Mouse (Mus musculus): ENCODE results near the gene Ehbp1. TPM values are rescaled to one million over a fixed set of nuclear protein-coding genes. Genes with fewer than 3 reads are reported as not detected.

Gene Ehbp1
- total and polyA plus RNA-seq, 3 experiments = 2.5 to 4.0 (median 3.1) TPM

GRCm38 (mm10) chr11:22050864-22051263, 291.2 kb downstream of the Ehbp1 start:
- Histone ChIP-seq H3K27me3 (replicated peaks) (no peaks in the 10 kb centered on the region), H3K9me3 (replicated peaks; ENCODE audit: low read length) (no peaks in the 10 kb centered on the region), H3K4me2 (ENCODE audit: insufficient read depth, low read depth, poor library complexity, severe bottlenecking) (no peak overlapping the region), H3K4me3 (replicated peaks in 1 of 3; ENCODE audit: low read depth in 2 of 3, low read length in 2 of 3, poor library complexity in 1 of 3) (no peak overlapping the region), H3K27ac (ENCODE audit: insufficient read depth, low read depth) (no peak overlapping the region), H3K79me2 (replicated peaks; ENCODE audit: control insufficient read depth, extremely low read depth, insufficient read depth, poor library complexity, severe bottlenecking) (no peaks in the 10 kb centered on the region), H3K4me1 (ENCODE audit: control insufficient read depth in 1 of 2, insufficient read depth in 2 of 2) (no peaks in the 10 kb centered on the region), H3K36me3 (replicated peaks in 1 of 2; ENCODE audit: control insufficient read depth in 1 of 2, insufficient read depth in 1 of 2, low read length in 1 of 2) (peaks cover 0 to 3% of the 10 kb centered on the region in 2 experiments), H3K9ac (ENCODE audit: insufficient read depth, low read depth) (no peak overlapping the region)
- in situ Hi-C loops (cut with MboI; ENCODE audit: low pct_ligation_motif_present, low pct_unique_long_range_greater_than_20kb, low sequenced_read_pairs) = no loop called here
- TF ChIP-seq BHLHE40 (IDR thresholded peaks at IDR 0.05; ENCODE audit: low read depth, low read length) (0 out of 2 replicates have a peak, but pooled peaks have one; percentile 12), CTCF (conservative IDR thresholded peaks at IDR 0.05 in 1 of 2, IDR thresholded peaks at IDR 0.05 in 1 of 2; ENCODE audit: low read depth in 2 of 2, low read length in 2 of 2) (no peak)
- dilution Hi-C loops (cut with MboI; ENCODE audit: extremely low pct_ligation_motif_present, extremely low pct_unique_long_range_greater_than_20kb, low sequenced_read_pairs) = no loop called here
- no peak for DNase-seq (ENCODE audit: extremely low read depth)

GRCm38 (mm10) chr11:22039854-22040426, 302.2 kb downstream of the Ehbp1 start:
- dilution Hi-C loops (cut with MboI; ENCODE audit: extremely low pct_ligation_motif_present, extremely low pct_unique_long_range_greater_than_20kb, low sequenced_read_pairs) = no loop called here
- no peak overlapping the region for H3K4me2 ChIP-seq (ENCODE audit: insufficient read depth, low read depth, poor library complexity, severe bottlenecking)

GRCm38 (mm10) chr11:22034564-22035105, 307.5 kb downstream of the Ehbp1 start:
- dilution Hi-C loops (cut with MboI; ENCODE audit: extremely low pct_ligation_motif_present, extremely low pct_unique_long_range_greater_than_20kb, low sequenced_read_pairs) (no loop called here), in situ Hi-C loops (cut with MboI; ENCODE audit: low pct_ligation_motif_present, low pct_unique_long_range_greater_than_20kb, low sequenced_read_pairs) (no loop called here)
- Histone ChIP-seq H3K27ac (ENCODE audit: insufficient read depth, low read depth) (no peak overlapping the region), H3K9me3 (replicated peaks; ENCODE audit: low read length) (no peaks in the 10 kb centered on the region), H3K79me2 (replicated peaks; ENCODE audit: control insufficient read depth, extremely low read depth, insufficient read depth, poor library complexity, severe bottlenecking) (no peaks in the 10 kb centered on the region), H3K4me2 (ENCODE audit: insufficient read depth, low read depth, poor library complexity, severe bottlenecking) (no peak overlapping the region), H3K4me1 (ENCODE audit: control insufficient read depth in 1 of 2, insufficient read depth in 2 of 2) (no peaks in the 10 kb centered on the region), H3K9ac (ENCODE audit: insufficient read depth, low read depth) (no peak overlapping the region), H3K27me3 (replicated peaks) (no peaks in the 10 kb centered on the region), H3K36me3 (replicated peaks in 1 of 2; ENCODE audit: control insufficient read depth in 1 of 2, insufficient read depth in 1 of 2, low read length in 1 of 2) (no peaks in the 10 kb centered on the region), H3K4me3 (replicated peaks in 1 of 3; ENCODE audit: low read depth in 2 of 3, low read length in 2 of 3, poor library complexity in 1 of 3) (no peak overlapping the region)
- DNase-seq (ENCODE audit: extremely low read depth) = no peak
- TF ChIP-seq MAX (IDR thresholded peaks at IDR 0.05; ENCODE audit: low read length) = no peak
- TF ChIP-seq USF2 (conservative IDR thresholded peaks at IDR 0.05; ENCODE audit: low read depth, low read length) = no peak
- TF ChIP-seq POLR2AphosphoS2 (IDR thresholded peaks at IDR 0.05; ENCODE audit: low read depth, low read length) = no peak
- TF ChIP-seq SIN3A (IDR thresholded peaks at IDR 0.05; ENCODE audit: low read length) = no peak
- TF ChIP-seq TCF12 (IDR thresholded peaks at IDR 0.05; ENCODE audit: low read depth, low read length) = no peak
- no peak for TF ChIP-seq UBTF (IDR thresholded peaks at IDR 0.05; ENCODE audit: low read depth, low read length)
- TF ChIP-seq NRF1 (IDR thresholded peaks at IDR 0.05; ENCODE audit: low read depth, low read length) = no peak
- TF ChIP-seq ZMIZ1 (IDR thresholded peaks at IDR 0.05; ENCODE audit: low read depth, low read length) = no peak
- TF ChIP-seq ZNF384 (IDR thresholded peaks at IDR 0.05; ENCODE audit: low read depth, low read length) = no peak
- no peak for TF ChIP-seq ETS1 (conservative IDR thresholded peaks at IDR 0.05; ENCODE audit: low read depth, low read length)
- no peak for TF ChIP-seq USF1 (IDR thresholded peaks at IDR 0.05; ENCODE audit: low read depth, low read length)
- TF ChIP-seq MYC (IDR thresholded peaks at IDR 0.05; ENCODE audit: low read depth, low read length) = no peak
- no peak for TF ChIP-seq ZKSCAN1 (IDR thresholded peaks at IDR 0.05; ENCODE audit: borderline replicate concordance, low read depth, low read length)
- TF ChIP-seq GABPA (IDR thresholded peaks at IDR 0.05; ENCODE audit: insufficient replicate concordance, low read depth, low read length) = no peak
- no peak for TF ChIP-seq BHLHE40 (IDR thresholded peaks at IDR 0.05; ENCODE audit: low read depth, low read length)
- TF ChIP-seq CHD2 (IDR thresholded peaks at IDR 0.05; ENCODE audit: low read length) = no peak
- TF ChIP-seq IRF4 (IDR thresholded peaks at IDR 0.05; ENCODE audit: low read depth, low read length) = no peak
- TF ChIP-seq ZC3H11A (IDR thresholded peaks at IDR 0.05; ENCODE audit: low read depth, low read length) = no peak
- no peak for TF ChIP-seq JUND (conservative IDR thresholded peaks at IDR 0.05; ENCODE audit: low read depth, low read length)

More at GRCm38 (mm10) chr11:22039854-22040426, 302.2 kb downstream of the Ehbp1 start:
- Histone ChIP-seq H3K36me3 (replicated peaks in 1 of 2; ENCODE audit: control insufficient read depth in 1 of 2, insufficient read depth in 1 of 2, low read length in 1 of 2) (no peaks in the 10 kb centered on the region), H3K9me3 (replicated peaks; ENCODE audit: low read length) (no peaks in the 10 kb centered on the region), H3K4me1 (ENCODE audit: control insufficient read depth in 1 of 2, insufficient read depth in 2 of 2) (no peaks in the 10 kb centered on the region), H3K9ac (ENCODE audit: insufficient read depth, low read depth) (no peak overlapping the region), H3K27me3 (replicated peaks) (no peaks in the 10 kb centered on the region), H3K27ac (ENCODE audit: insufficient read depth, low read depth) (no peak overlapping the region), H3K79me2 (replicated peaks; ENCODE audit: control insufficient read depth, extremely low read depth, insufficient read depth, poor library complexity, severe bottlenecking) (no peaks in the 10 kb centered on the region), H3K4me3 (replicated peaks in 1 of 3; ENCODE audit: low read depth in 2 of 3, low read length in 2 of 3, poor library complexity in 1 of 3) (no peak overlapping the region)
- TF ChIP-seq ZMIZ1 (IDR thresholded peaks at IDR 0.05; ENCODE audit: low read depth, low read length) = no peak
- in situ Hi-C loops (cut with MboI; ENCODE audit: low pct_ligation_motif_present, low pct_unique_long_range_greater_than_20kb, low sequenced_read_pairs) = no loop called here
- DNase-seq (ENCODE audit: extremely low read depth) = no peak

All from CH12.LX (cell line).